Mouse (Mus musculus) neural tube, embryonic 14.5 days (tissue): ENCODE results near the gene Ptpn6. TPM values are rescaled to one million over a fixed set of nuclear protein-coding genes. Genes with fewer than 3 reads are reported as not detected.
"Not testable (repeated sequence)": the region's sequence is repeated elsewhere in the genome, so short reads cannot be mapped to it uniquely, and the experiment has no call there.

Experiments used
- ATAC-seq: fragments of 200-750 bp; cut with Nextera tagmentation; 2 replicates; pipeline ENCODE4 v1.8.0; 2017; ENCODE audit warnings: low read depth, mild to moderate bottlenecking, moderate TSS enrichment, moderate library complexity
- H3K27ac ChIP-seq: fragments of 300-500 bp; sonication (generic); 2 replicates; pipeline ENCODE4 v1.5.1; 2014; ENCODE audit warnings: low read depth, mild to moderate bottlenecking, control low read depth, low read length, moderate library complexity, mixed read lengths
- H3K27me3 ChIP-seq: fragments of 300-500 bp; sonication (generic); 2 replicates; pipeline ENCODE4 v1.6.1; 2014; ENCODE audit warnings: low read length; ENCODE audit not compliant: control insufficient read depth, insufficient read depth
- H3K36me3 ChIP-seq: fragments of 300-500 bp; sonication (generic); 2 replicates; pipeline ENCODE4 v1.6.1; 2014; ENCODE audit warnings: low read length, mixed read lengths; ENCODE audit not compliant: control insufficient read depth, insufficient read depth
- H3K4me1 ChIP-seq: fragments of 300-500 bp; sonication (generic); 2 replicates; pipeline ENCODE4 v1.6.1; 2014; ENCODE audit warnings: low read length; ENCODE audit not compliant: control insufficient read depth, insufficient read depth
- H3K4me2 ChIP-seq: fragments of 300-500 bp; sonication (generic); 2 replicates; pipeline ENCODE4 v1.6.1; 2014; ENCODE audit warnings: mild to moderate bottlenecking, low read depth, low read length, control low read depth
- H3K4me3 ChIP-seq: fragments of 300-500 bp; sonication (generic); 2 replicates; pipeline ENCODE4 v1.5.1; 2014; ENCODE audit warnings: low read depth, low read length, control low read depth, mixed read lengths
- H3K9ac ChIP-seq: fragments of 300-500 bp; sonication (generic); replicated peaks from 2 replicates; pipeline ENCODE4 v1.6.1; 2014; ENCODE audit warnings: low read depth, mild to moderate bottlenecking, control low read depth, low read length, mixed read lengths
- H3K9me3 ChIP-seq: fragments of 300-500 bp; sonication (generic); 2 replicates; pipeline ENCODE4 v1.6.1; 2016; ENCODE audit warnings: low read length; ENCODE audit not compliant: control insufficient read depth
- WGBS: fragments of 180-500 bp; shearing (Covaris S2); extraction: QIAGEN DNeasy Blood & Tissue Kit; methylation state at CpG from one replicate; pipeline ENCODE4 v1.1.7; 2014; 5-methylcytosine and 5-hydroxymethylcytosine counted together
- polyA plus RNA-seq: library from polyadenylated mRNA; unstranded; fragments of >200 nt; fragmentation: Nextera tagmentation; extraction: Ambion mirVana; gene quantifications from 2 replicates; pipeline ENCODE4 v1.2.1, GENCODE M21; 2014

Ptpn6 gene
- polyA plus RNA-seq, 1 experiment from 2014 or later: 2.6 TPM

- no peak overlapping the region for H3K27ac ChIP-seq
- no peak overlapping the region for H3K4me2 ChIP-seq
- H3K4me3 ChIP-seq: no peak overlapping the region
- H3K4me1 ChIP-seq: no peaks in the 10 kb centered on the region
- no peak overlapping the region for H3K9ac ChIP-seq
- no peaks in the 10 kb centered on the region for H3K9me3 ChIP-seq
- no peaks in the 10 kb centered on the region for H3K36me3 ChIP-seq
- 87% methylated on average over 8 of the region's 8 CpGs for WGBS
- no peak for ATAC-seq
- H3K27me3 ChIP-seq: no peaks in the 10 kb centered on the region
These were observed 50.3 kb downstream of the Ptpn6 start for GRCm38 (mm10) chr6:124688151-124688758.

- not testable (repeated sequence) for H3K4me2 ChIP-seq, H3K9ac ChIP-seq, ATAC-seq, H3K4me1 ChIP-seq, H3K27ac ChIP-seq, H3K36me3 ChIP-seq, H3K27me3 ChIP-seq, H3K9me3 ChIP-seq, H3K4me3 ChIP-seq
- 93% methylated on average over 1 of the region's 1 CpGs for WGBS
These were observed 51.9 kb downstream of the Ptpn6 start for GRCm38 (mm10) chr6:124686644-124687043.

- Histone ChIP-seq H3K27me3 (no peaks in the 10 kb centered on the region), H3K9me3 (no peaks in the 10 kb centered on the region), H3K27ac (no peak overlapping the region), H3K36me3 (no peaks in the 10 kb centered on the region), H3K4me1 (no peaks in the 10 kb centered on the region), H3K4me2 (no peak overlapping the region), H3K9ac (no peak overlapping the region), H3K4me3 (no peak overlapping the region)
- WGBS: 78% methylated on average over 12 of the region's 12 CpGs
- no peak for ATAC-seq
These were observed 52.7 kb downstream of the Ptpn6 start for GRCm38 (mm10) chr6:124685606-124686386.

GRCm38 (mm10) chr6:124683591-124684417, 54.7 kb downstream of the Ptpn6 start:
- no peaks in the 10 kb centered on the region for H3K4me1 ChIP-seq
- no peak for ATAC-seq
- no peak overlapping the region for H3K27ac ChIP-seq
- no peaks in the 10 kb centered on the region for H3K27me3 ChIP-seq
- no peaks in the 10 kb centered on the region for H3K9me3 ChIP-seq
- no peaks in the 10 kb centered on the region for H3K36me3 ChIP-seq
- H3K9ac ChIP-seq: no peak overlapping the region
- no peak overlapping the region for H3K4me2 ChIP-seq
- 86% methylated on average over 14 of the region's 14 CpGs for WGBS
- no peak overlapping the region for H3K4me3 ChIP-seq

- H3K27me3 ChIP-seq, ATAC-seq, H3K4me3 ChIP-seq, H3K4me2 ChIP-seq, H3K27ac ChIP-seq, H3K4me1 ChIP-seq, H3K36me3 ChIP-seq, H3K9ac ChIP-seq, H3K9me3 ChIP-seq: not testable (repeated sequence)
- WGBS: 66% methylated on average over 6 of the region's 6 CpGs
These were observed 56.2 kb downstream of the Ptpn6 start for GRCm38 (mm10) chr6:124682291-124682690.

GRCm38 (mm10) chr6:124679486-124679885, 59.0 kb downstream of the Ptpn6 start:
- Histone ChIP-seq H3K9me3 (no peaks in the 10 kb centered on the region), H3K4me2 (no peak overlapping the region), H3K36me3 (no peaks in the 10 kb centered on the region), H3K9ac (no peak overlapping the region), H3K4me1 (no peaks in the 10 kb centered on the region), H3K27ac (no peak overlapping the region), H3K27me3 (no peaks in the 10 kb centered on the region), H3K4me3 (no peak overlapping the region)
- 98% methylated on average over 3 of the region's 3 CpGs for WGBS
- no peak for ATAC-seq

- Histone ChIP-seq H3K9ac (no peak overlapping the region), H3K4me2 (no peak overlapping the region), H3K36me3 (no peaks in the 10 kb centered on the region), H3K9me3 (no peaks in the 10 kb centered on the region), H3K27me3 (no peaks in the 10 kb centered on the region), H3K4me1 (no peaks in the 10 kb centered on the region), H3K27ac (no peak overlapping the region), H3K4me3 (no peak overlapping the region)
- 96% methylated on average over 7 of the region's 7 CpGs for WGBS
- ATAC-seq: no peak
These were observed 59.7 kb downstream of the Ptpn6 start for GRCm38 (mm10) chr6:124678769-124679168.

GRCm38 (mm10) chr6:124676171-124676570, 62.3 kb downstream of the Ptpn6 start:
- Histone ChIP-seq H3K4me2 (no peak overlapping the region), H3K4me1 (no peaks in the 10 kb centered on the region), H3K27me3 (no peaks in the 10 kb centered on the region), H3K36me3 (no peaks in the 10 kb centered on the region), H3K9me3 (no peaks in the 10 kb centered on the region), H3K9ac (no peak overlapping the region), H3K27ac (no peak overlapping the region), H3K4me3 (no peak overlapping the region)
- WGBS: 87% methylated on average over 6 of the region's 6 CpGs
- no peak for ATAC-seq

- Histone ChIP-seq H3K9me3 (no peaks in the 10 kb centered on the region), H3K4me3 (no peak overlapping the region), H3K4me2 (no peak overlapping the region), H3K9ac (no peak overlapping the region), H3K27me3 (no peaks in the 10 kb centered on the region), H3K4me1 (no peaks in the 10 kb centered on the region), H3K36me3 (no peaks in the 10 kb centered on the region), H3K27ac (no peak overlapping the region)
- no peak for ATAC-seq
- 94% methylated on average over 7 of the region's 7 CpGs for WGBS
These were observed 63.9 kb downstream of the Ptpn6 start for GRCm38 (mm10) chr6:124674591-124674990.
